Mouse (Mus musculus): ENCODE measurements around the gene Gas8. TPM values are rescaled to one million over a fixed set of nuclear protein-coding genes. Genes with fewer than 3 reads are reported as not detected.
"Not testable (repeated sequence)": the region's sequence is repeated elsewhere in the genome, so short reads cannot be mapped to it uniquely, and the experiment has no call there.

The Gas8 gene
- polyA plus RNA-seq (2015; fragmentation: Nextera tagmentation; extraction: Ambion mirVana): 42.5 and 44.8 TPM in 2 replicates

DNA sequence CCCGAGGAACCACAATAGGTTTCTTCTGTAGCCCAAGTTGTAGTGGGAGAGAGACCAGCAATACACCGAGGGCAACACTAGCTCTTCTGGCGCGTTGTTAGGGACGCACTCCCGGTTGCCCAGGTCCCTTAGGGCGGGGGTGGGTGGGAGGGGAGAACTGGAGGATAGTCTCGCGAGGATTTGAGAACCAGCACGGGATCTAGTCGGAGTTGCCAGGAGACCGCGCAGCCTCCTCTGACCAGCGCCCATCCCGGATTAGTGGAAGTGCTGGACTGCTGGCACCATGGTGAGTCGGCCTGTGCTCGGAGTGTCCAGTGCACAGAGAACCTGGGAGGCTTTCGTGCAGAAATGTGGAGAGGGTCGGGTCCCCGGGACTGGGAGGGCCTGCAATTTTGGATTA, at the start of gene Gas8:
Gene Gas8 (plus strand): TSS at position 168 of the 400 bp plus-strand sequence.
- Histone ChIP-seq H3K9me3 (no peaks in the 10 kb centered on the region), H3K4me1 (replicated peaks) (peaks cover 42% of the 10 kb centered on the region), H3K9ac (peak within 1 kb of the TSS; percentile 94), H3K4me2 (peak within 1 kb of the TSS; percentile 90), H3K27ac (peak within 1 kb of the TSS; percentile 81), H3K36me3 (peaks cover 30% of the 10 kb centered on the region), H3K4me3 (peak within 1 kb of the TSS; percentile 69), H3K27me3 (peaks cover 8% of the 10 kb centered on the region; the same call in 1 of the 2 replicates)
- WGBS: 0% methylated on average over 20 of the region's 20 CpGs
- ATAC-seq (ENCODE audit: low FRiP score): peak; percentile 90

GRCm38 (mm10) chr8:123472991-123473390, 45.6 kb upstream of the Gas8 start:
- H3K27ac ChIP-seq; ATAC-seq (ENCODE audit: low FRiP score); H3K4me2 ChIP-seq; H3K4me3 ChIP-seq; H3K36me3 ChIP-seq; H3K9ac ChIP-seq; H3K4me1 ChIP-seq (replicated peaks); H3K9me3 ChIP-seq; H3K27me3 ChIP-seq: not testable (repeated sequence)
- WGBS: 78% methylated on average over 6 of the region's 6 CpGs

DNA sequence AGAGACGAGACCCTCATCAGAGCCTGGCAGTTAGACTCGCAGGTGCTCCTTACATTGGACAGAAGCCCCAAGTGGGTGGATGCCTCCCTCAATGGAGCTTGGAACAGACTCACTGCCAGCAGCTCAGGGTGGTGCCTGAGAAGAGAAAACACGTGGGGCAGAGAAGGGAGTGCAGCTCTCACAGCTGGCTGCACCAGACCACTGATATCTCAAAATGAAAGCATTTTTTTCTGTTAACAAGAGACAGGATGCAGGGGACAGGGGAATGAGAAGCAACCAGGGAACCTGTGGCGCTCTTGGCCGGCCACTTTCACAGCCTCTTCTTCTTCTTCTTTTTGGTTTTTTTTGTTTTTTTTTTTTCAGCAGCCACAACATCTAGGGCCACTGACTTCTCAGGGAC, 44.1 kb upstream of the Gas8 start:
- not testable (repeated sequence) for H3K9me3 ChIP-seq; H3K27ac ChIP-seq; H3K9ac ChIP-seq; H3K36me3 ChIP-seq; ATAC-seq (ENCODE audit: low FRiP score); H3K27me3 ChIP-seq; H3K4me3 ChIP-seq; H3K4me2 ChIP-seq
- 67% methylated on average over 5 of the region's 5 CpGs for WGBS
- peaks cover 20% of the 10 kb centered on the region for H3K4me1 ChIP-seq (replicated peaks)

DNA sequence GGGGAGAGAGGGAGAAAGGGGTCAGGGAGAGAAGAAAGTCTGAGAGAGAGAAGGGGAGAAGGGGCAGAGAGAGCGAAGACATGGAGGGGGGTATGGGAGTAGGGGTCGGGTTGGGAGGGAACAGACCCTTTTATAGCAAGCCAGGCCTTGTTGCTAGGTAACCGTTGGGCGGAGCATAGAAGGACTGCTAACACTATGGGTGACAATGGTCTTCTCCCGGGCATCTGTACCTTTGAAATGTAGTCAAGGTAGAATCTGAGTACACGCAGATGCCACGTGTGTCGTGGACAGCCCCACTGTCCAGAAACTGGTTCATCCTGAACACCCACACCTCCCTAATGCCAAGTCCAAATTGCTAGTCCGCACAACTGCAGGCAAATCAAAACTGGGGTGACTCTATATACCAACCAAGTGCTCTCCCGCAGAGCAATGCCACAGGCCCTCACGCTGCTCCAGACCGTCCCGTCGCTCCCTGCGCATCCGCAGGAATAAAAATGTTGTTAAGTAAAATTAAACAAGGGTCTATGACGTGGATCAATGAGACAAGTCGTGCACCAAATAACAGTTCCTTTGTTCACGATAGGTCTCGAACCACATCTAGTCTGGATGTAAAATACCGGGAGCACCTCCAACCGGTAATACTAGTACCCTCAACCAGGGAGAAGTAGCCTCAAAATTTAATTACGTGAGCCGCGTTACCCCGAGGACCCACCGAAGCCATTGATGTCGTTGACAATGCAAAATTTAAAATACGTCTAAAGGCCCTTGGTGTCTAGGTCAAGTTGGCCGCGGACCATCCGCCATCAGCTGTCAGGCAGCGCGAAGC, 41.5 kb upstream of the Gas8 start:
- Histone ChIP-seq H3K4me1 (replicated peaks) (peaks cover 20% of the 10 kb centered on the region), H3K36me3 (peaks cover 17% of the 10 kb centered on the region), H3K9ac (peak overlapping the region; percentile 88), H3K27ac (peak overlapping the region; percentile 98), H3K4me3 (peak overlapping the region; percentile 75), H3K9me3 (no peaks in the 10 kb centered on the region), H3K27me3 (no peaks in the 10 kb centered on the region), H3K4me2 (peak overlapping the region; percentile 83)
- ATAC-seq (ENCODE audit: low FRiP score): peak; percentile 67
- 7% methylated on average over 34 of the region's 34 CpGs for WGBS

- under 1% methylated on average over 50 of the region's 58 CpGs for WGBS
- peak; percentile 91 for ATAC-seq (ENCODE audit: low FRiP score)
- Histone ChIP-seq H3K9me3 (no peaks in the 10 kb centered on the region), H3K4me2 (peak within 1 kb of the TSS; percentile 83), H3K36me3 (peaks cover 24% of the 10 kb centered on the region), H3K27ac (peak within 1 kb of the TSS; percentile 98), H3K4me3 (peak within 1 kb of the TSS; percentile 75), H3K9ac (peak within 1 kb of the TSS; percentile 88), H3K27me3 (no peaks in the 10 kb centered on the region), H3K4me1 (replicated peaks) (peaks cover 20% of the 10 kb centered on the region)
These were observed 40.8 kb upstream of the Gas8 start, which contains the start of gene Afg3l1 for GRCm38 (mm10) chr8:123477737-123478258. Afg3l1 (plus strand) TSS chr8:123477903.

- peaks cover 20% of the 10 kb centered on the region for H3K4me1 ChIP-seq (replicated peaks)
- peaks cover 30% of the 10 kb centered on the region for H3K36me3 ChIP-seq
- H3K27me3 ChIP-seq: no peaks in the 10 kb centered on the region
- peak overlapping the region; percentile 88 for H3K9ac ChIP-seq
- peak overlapping the region; percentile 75 for H3K4me3 ChIP-seq
- H3K9me3 ChIP-seq: no peaks in the 10 kb centered on the region
- H3K27ac ChIP-seq: peak overlapping the region; percentile 98
- WGBS: 39% methylated on average over 16 of the region's 16 CpGs
- H3K4me2 ChIP-seq: peak overlapping the region; percentile 83
- ATAC-seq (ENCODE audit: low FRiP score): no peak
These were observed 40.0 kb upstream of the Gas8 start for GRCm38 (mm10) chr8:123478456-123479218.

DNA sequence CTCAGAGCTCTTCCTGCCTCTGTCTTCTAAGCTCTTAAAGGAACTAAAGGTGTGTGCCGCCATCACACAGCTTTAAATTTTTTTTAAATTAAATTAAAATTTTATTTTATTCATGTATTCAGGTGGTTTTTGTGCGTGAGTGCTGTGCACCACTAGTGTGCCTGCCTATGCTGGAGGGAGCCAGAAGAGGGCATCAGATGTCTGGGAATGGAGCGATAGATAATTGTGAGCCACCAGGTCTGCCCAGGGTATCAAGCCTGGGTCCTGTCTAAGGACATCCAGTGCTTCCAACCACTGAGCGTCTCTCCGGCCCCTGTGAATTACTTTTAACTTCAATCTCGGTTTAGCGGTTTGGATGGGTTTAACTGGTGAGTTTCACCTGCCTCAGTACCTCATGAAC, 36.0 kb upstream of the Gas8 start:
- 90% methylated on average over 7 of the region's 7 CpGs for WGBS
- H3K36me3 ChIP-seq: peaks cover 67% of the 10 kb centered on the region

GRCm38 (mm10) chr8:123491280-123492075, 27.2 kb upstream of the Gas8 start:
- no peak overlapping the region for H3K4me3 ChIP-seq
- no peaks in the 10 kb centered on the region for H3K9me3 ChIP-seq
- ATAC-seq (ENCODE audit: low FRiP score): no peak
- no peak overlapping the region for H3K4me2 ChIP-seq
- H3K36me3 ChIP-seq: peaks cover 96% of the 10 kb centered on the region
- H3K27ac ChIP-seq: no peak overlapping the region
- H3K27me3 ChIP-seq: no peaks in the 10 kb centered on the region
- H3K4me1 ChIP-seq (replicated peaks): no peaks in the 10 kb centered on the region
- H3K9ac ChIP-seq: no peak overlapping the region
- WGBS: 95% methylated on average over 15 of the region's 15 CpGs

More for the DNA sequence above, 36.0 kb upstream of the Gas8 start:
- H3K9me3 ChIP-seq: no peaks in the 10 kb centered on the region
- H3K4me3 ChIP-seq: no peak overlapping the region
- H3K9ac ChIP-seq: no peak overlapping the region
- no peak for ATAC-seq (ENCODE audit: low FRiP score)
- H3K4me2 ChIP-seq: no peak overlapping the region
- H3K27me3 ChIP-seq: no peaks in the 10 kb centered on the region
- no peak overlapping the region for H3K27ac ChIP-seq
- peaks cover 12% of the 10 kb centered on the region for H3K4me1 ChIP-seq (replicated peaks)

DNA sequence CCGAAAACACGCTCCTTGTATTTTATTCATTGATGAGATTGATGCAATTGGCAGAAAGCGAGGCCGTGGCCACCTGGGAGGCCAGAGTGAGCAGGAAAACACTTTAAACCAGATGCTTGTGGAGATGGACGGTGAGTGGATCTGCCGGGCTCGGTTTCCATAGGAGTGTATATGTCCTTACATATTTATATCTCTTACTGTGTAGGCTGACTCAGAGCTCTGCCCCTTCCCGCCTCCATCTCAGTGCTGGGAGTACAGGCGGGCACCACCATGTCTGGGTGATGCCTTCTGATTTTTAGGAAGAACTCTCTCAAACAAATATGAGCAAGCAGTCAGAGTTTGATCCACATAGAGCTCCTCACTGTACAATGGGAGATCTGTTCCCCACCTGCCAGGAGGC, 25.7 kb upstream of the Gas8 start:
- ATAC-seq (ENCODE audit: low FRiP score): no peak
- H3K9ac ChIP-seq: no peak overlapping the region
- H3K9me3 ChIP-seq: no peaks in the 10 kb centered on the region
- H3K4me2 ChIP-seq: no peak overlapping the region
- H3K27me3 ChIP-seq: no peaks in the 10 kb centered on the region
- no peaks in the 10 kb centered on the region for H3K4me1 ChIP-seq (replicated peaks)
- no peak overlapping the region for H3K27ac ChIP-seq
- no peak overlapping the region for H3K4me3 ChIP-seq
- WGBS: 98% methylated on average over 9 of the region's 9 CpGs
- H3K36me3 ChIP-seq: peaks cover 96% of the 10 kb centered on the region

DNA sequence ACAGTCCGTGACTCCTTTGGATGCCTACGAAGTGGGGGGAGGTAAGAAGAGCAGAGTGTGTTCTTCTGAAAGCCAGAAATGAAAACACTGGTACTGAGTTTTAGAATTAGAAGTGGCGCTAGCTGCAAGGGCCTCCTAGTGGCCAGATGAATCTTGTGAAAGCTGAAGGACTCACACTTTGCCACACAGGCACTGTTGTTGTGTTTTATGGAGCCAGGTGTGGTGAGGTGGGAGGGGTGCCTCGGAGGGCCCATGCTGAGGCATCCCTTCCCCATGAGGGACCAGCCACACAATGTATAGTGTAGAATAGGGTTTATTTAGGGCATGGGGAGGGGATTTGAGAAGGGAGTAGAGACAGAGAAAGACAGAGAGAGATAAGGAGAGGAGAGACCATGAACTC, 20.9 kb upstream of the Gas8 start:
- 86% methylated on average over 4 of the region's 4 CpGs for WGBS
- H3K4me1 ChIP-seq (replicated peaks): no peaks in the 10 kb centered on the region
- H3K9me3 ChIP-seq: no peaks in the 10 kb centered on the region

DNA sequence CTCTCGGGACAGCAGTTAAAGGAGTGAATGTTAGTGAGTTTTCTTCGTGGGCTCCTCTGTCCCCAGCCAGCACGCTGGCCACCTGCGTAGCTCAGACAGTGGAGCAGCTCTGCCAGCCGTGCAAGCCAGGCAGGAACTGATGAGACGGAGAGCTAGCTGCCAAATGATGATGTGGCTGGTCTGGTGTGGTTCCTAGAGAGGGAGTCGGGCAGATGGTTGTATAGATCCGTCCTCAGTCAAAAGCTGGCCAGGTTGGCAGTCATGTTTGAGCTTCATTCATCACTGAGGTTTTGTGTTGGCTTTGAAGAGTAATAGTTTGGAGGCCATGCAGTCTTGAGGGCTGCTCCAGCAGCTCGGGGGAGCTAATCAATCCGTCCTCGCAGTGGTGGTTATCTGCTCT, 19.7 kb upstream of the Gas8 start:
- no peaks in the 10 kb centered on the region for H3K27me3 ChIP-seq
- no peak overlapping the region for H3K4me2 ChIP-seq
- no peak overlapping the region for H3K4me3 ChIP-seq
- no peak overlapping the region for H3K9ac ChIP-seq
- peaks cover 98% of the 10 kb centered on the region for H3K36me3 ChIP-seq
- ATAC-seq (ENCODE audit: low FRiP score): no peak
- no peaks in the 10 kb centered on the region for H3K4me1 ChIP-seq (replicated peaks)
- 92% methylated on average over 11 of the region's 11 CpGs for WGBS
- H3K9me3 ChIP-seq: no peaks in the 10 kb centered on the region
- H3K27ac ChIP-seq: no peak overlapping the region

More for the DNA sequence above, 20.9 kb upstream of the Gas8 start:
- no peak overlapping the region for H3K9ac ChIP-seq
- H3K27ac ChIP-seq: no peak overlapping the region
- H3K36me3 ChIP-seq: peaks cover 98% of the 10 kb centered on the region
- H3K4me3 ChIP-seq: no peak overlapping the region
- H3K4me2 ChIP-seq: no peak overlapping the region
- no peak for ATAC-seq (ENCODE audit: low FRiP score)
- H3K27me3 ChIP-seq: no peaks in the 10 kb centered on the region

GRCm38 (mm10) chr8:123499556-123499955, 19.1 kb upstream of the Gas8 start:
- peaks cover 98% of the 10 kb centered on the region for H3K36me3 ChIP-seq
- H3K27ac ChIP-seq: no peak overlapping the region
- H3K9me3 ChIP-seq: no peaks in the 10 kb centered on the region
- no peak for ATAC-seq (ENCODE audit: low FRiP score)
- H3K4me3 ChIP-seq: no peak overlapping the region
- no peaks in the 10 kb centered on the region for H3K4me1 ChIP-seq (replicated peaks)
- WGBS: 96% methylated on average over 11 of the region's 11 CpGs
- no peaks in the 10 kb centered on the region for H3K27me3 ChIP-seq
- no peak overlapping the region for H3K9ac ChIP-seq
- no peak overlapping the region for H3K4me2 ChIP-seq

All from hindbrain, embryonic 13.5 days (tissue).